Mouse (Mus musculus) embryonic facial prominence, embryonic 15.5 days (tissue): Measurements from ENCODE around the gene Hdac9. TPM values are rescaled to one million over a fixed set of nuclear protein-coding genes. Genes with fewer than 3 reads are reported as not detected.

Experiments
- ATAC-seq: fragments of 200-750 bp; cut with Nextera tagmentation; 2 replicates; pipeline ENCODE4 v1.8.0; 2017; ENCODE audit warnings: low read depth, moderate TSS enrichment; ENCODE audit not compliant: insufficient number of reproducible peaks, low FRiP score, low TSS enrichment
- H3K27ac ChIP-seq: fragments of 300-500 bp; sonication (generic); replicated peaks from 2 replicates; pipeline ENCODE4 v1.5.1; 2015; ENCODE audit warnings: mild to moderate bottlenecking, inconsistent platforms
- H3K27me3 ChIP-seq: fragments of 300-500 bp; sonication (generic); 2 replicates; pipeline ENCODE4 v1.6.1; 2015; ENCODE audit warnings: inconsistent platforms
- H3K36me3 ChIP-seq: fragments of 300-500 bp; sonication (generic); 2 replicates; pipeline ENCODE4 v1.6.1; 2015; ENCODE audit warnings: mild to moderate bottlenecking, inconsistent platforms
- H3K4me1 ChIP-seq: fragments of 300-500 bp; sonication (generic); 2 replicates; pipeline ENCODE4 v1.6.1; 2015; ENCODE audit warnings: inconsistent platforms
- H3K4me2 ChIP-seq: fragments of 300-500 bp; sonication (generic); replicated peaks from 2 replicates; pipeline ENCODE4 v1.6.1; 2015; ENCODE audit warnings: mild to moderate bottlenecking, inconsistent platforms
- H3K4me3 ChIP-seq: fragments of 300-500 bp; sonication (generic); replicated peaks from 2 replicates; pipeline ENCODE4 v1.5.1; 2015; ENCODE audit warnings: mild to moderate bottlenecking, inconsistent platforms
- H3K9ac ChIP-seq: fragments of 300-500 bp; sonication (generic); 2 replicates; pipeline ENCODE4 v1.6.1; 2015; ENCODE audit warnings: inconsistent platforms
- H3K9me3 ChIP-seq: fragments of 300-500 bp; sonication (generic); replicated peaks from 2 replicates; pipeline ENCODE4 v1.6.1; 2016; ENCODE audit warnings: inconsistent platforms
- WGBS: fragments of 180-500 bp; shearing (Covaris S2); methylation state at CpG from one replicate; pipeline ENCODE4 v1.1.7; 2015; 5-methylcytosine and 5-hydroxymethylcytosine counted together
- polyA plus RNA-seq: library from polyadenylated mRNA; unstranded; fragments of >200 nt; fragmentation: Nextera tagmentation; extraction: Ambion mirVana; gene quantifications from 2 replicates; pipeline ENCODE4 v1.2.1, GENCODE M21; 2015

Hdac9 gene
- polyA plus RNA-seq, 1 experiment from 2014 or later: 7.4 TPM

DNA sequence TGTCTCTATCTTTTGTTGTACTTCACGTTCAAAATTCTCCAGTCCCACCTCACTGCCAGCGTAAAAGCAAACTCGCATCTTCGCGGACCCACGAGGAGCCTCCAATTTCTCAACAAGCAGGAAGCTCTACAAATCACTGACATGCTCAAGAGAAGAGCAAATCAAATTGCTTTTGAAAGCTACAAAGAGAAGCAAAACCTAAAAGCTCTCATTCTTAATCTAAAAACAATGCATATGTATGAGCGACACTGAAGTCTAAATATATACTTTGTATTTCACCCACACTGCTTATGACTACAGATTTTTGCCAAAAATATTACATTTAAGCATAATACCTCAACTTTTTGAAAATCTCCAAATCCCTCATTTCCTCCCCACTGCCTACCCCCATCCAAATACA lies 45.9 kb downstream of the Hdac9 start:
- Histone ChIP-seq H3K4me2 (no peak overlapping the region), H3K36me3 (no peaks in the 10 kb centered on the region), H3K9me3 (no peaks in the 10 kb centered on the region), H3K27me3 (no peaks in the 10 kb centered on the region), H3K4me3 (no peak overlapping the region), H3K27ac (no peak overlapping the region), H3K4me1 (no peaks in the 10 kb centered on the region), H3K9ac (no peak overlapping the region)
- no peak for ATAC-seq
- 68% methylated on average over 7 of the region's 7 CpGs for WGBS

DNA sequence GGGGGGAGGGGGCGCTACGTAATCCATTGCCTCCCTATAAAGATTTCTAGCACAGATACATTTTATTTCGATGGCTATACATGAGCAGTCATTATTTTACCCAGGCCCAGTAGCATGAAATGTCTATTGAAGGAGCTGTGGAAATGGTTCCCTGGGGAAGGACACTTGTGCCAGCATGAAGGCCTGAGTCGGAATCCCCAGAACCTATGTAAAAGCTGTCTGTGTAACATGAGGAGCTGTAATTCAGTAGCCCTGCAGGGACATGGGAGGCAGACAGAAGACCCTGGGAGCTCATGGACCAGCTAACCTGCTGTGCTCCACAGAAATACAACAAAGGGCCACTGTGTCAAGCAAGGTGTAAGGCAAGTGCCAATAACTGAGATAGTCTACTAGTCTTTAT lies 75.7 kb downstream of the Hdac9 start:
- WGBS: 78% methylated on average over 4 of the region's 4 CpGs
- Histone ChIP-seq H3K4me3 (no peak overlapping the region), H3K27ac (no peak overlapping the region), H3K4me1 (no peaks in the 10 kb centered on the region), H3K27me3 (no peaks in the 10 kb centered on the region), H3K36me3 (no peaks in the 10 kb centered on the region), H3K4me2 (no peak overlapping the region), H3K9ac (no peak overlapping the region), H3K9me3 (no peaks in the 10 kb centered on the region)
- ATAC-seq: no peak

DNA sequence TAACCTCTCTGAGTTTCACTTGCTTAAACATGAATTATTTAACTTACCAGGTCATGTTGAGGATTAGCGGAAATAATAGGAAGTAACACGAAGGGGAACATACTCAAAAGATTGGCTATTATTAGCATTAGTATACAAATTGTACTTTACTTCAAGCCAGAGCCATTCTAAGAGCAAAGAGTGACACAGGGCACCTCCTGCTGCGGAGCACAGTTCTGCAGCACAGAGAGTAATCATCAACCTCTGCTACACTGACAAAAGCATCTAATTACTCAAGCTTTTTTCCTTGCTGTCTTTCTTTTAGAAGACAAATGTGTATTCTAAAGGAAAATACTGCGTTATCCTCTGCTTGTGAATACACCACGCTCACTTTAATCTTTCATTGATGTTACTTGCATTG lies 79.6 kb downstream of the Hdac9 start:
- 77% methylated on average over 5 of the region's 5 CpGs for WGBS
- H3K4me1 ChIP-seq: no peaks in the 10 kb centered on the region
- H3K27me3 ChIP-seq: no peaks in the 10 kb centered on the region
- H3K36me3 ChIP-seq: no peaks in the 10 kb centered on the region
- H3K4me2 ChIP-seq: no peak overlapping the region
- no peak overlapping the region for H3K27ac ChIP-seq
- H3K4me3 ChIP-seq: no peak overlapping the region
- H3K9me3 ChIP-seq: no peaks in the 10 kb centered on the region
- H3K9ac ChIP-seq: no peak overlapping the region
- ATAC-seq: no peak

DNA sequence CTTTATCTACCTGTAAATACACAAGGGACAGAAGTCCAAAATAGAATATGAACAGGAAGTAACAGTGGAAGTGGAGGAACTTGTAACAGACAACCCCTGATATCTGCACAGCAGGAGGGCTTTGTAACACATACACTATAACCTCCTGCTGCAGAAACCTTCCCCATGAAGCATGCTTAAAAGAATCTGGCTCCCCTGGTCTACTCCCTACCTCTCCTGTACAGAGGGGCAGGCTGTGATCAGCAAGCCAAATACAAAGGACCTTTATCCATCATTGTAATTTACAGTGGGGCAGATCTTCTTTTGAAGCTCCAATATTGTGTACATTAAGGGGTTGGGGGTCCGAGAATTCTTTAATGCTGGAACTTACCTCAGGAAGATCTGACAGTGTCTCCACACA lies 80.0 kb downstream of the Hdac9 start:
- H3K27ac ChIP-seq: no peak overlapping the region
- no peaks in the 10 kb centered on the region for H3K27me3 ChIP-seq
- no peak overlapping the region for H3K4me2 ChIP-seq
- ATAC-seq: no peak
- H3K36me3 ChIP-seq: no peaks in the 10 kb centered on the region
- H3K4me3 ChIP-seq: no peak overlapping the region
- no peak overlapping the region for H3K9ac ChIP-seq
- 68% methylated on average over 1 of the region's 1 CpGs for WGBS
- H3K4me1 ChIP-seq: no peaks in the 10 kb centered on the region
- no peaks in the 10 kb centered on the region for H3K9me3 ChIP-seq

DNA sequence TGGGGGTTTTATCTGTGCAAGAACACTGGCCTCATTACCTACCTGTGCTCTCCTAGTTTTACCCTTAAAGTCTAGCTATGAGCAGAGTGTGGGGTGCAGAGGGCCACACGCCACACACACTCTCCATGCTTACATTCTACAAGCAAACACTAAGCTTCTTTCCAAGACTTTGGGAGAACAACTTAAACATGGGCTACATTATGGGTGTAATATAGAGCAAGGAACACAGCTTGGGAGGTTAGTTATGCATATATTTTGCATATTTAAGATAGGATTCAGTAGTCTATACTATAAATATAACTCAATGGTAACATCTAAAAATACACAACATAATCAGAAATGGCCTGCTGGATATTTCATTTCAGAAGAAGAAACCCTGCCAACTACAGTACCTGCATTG lies 80.8 kb downstream of the Hdac9 start:
- no peak for ATAC-seq
- H3K36me3 ChIP-seq: no peaks in the 10 kb centered on the region
- no peaks in the 10 kb centered on the region for H3K4me1 ChIP-seq
- H3K9ac ChIP-seq: no peak overlapping the region
- H3K9me3 ChIP-seq: no peaks in the 10 kb centered on the region
- H3K27me3 ChIP-seq: no peaks in the 10 kb centered on the region
- no peak overlapping the region for H3K4me2 ChIP-seq
- 85% methylated on average over 1 of the region's 1 CpGs for WGBS
- no peak overlapping the region for H3K4me3 ChIP-seq
- H3K27ac ChIP-seq: no peak overlapping the region

DNA sequence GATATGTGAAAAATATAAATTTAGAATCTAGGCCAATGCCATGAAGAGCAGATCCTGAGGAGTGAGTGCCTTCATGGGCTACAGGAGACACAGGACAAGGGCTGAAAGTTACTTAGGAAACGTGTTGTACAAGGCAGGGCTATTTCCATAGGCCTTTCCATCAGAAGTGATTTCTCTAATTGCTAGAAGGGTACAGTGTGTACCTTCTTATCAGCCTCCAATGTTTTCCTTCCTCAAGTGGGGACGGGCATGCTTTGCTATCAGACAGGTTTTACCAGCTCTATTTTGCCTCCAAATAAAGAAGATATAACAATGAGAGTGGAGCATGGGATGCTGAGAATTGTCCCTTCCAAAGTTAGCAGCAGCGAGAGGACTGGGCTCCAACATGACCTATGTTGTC lies 81.4 kb downstream of the Hdac9 start:
- Histone ChIP-seq H3K36me3 (no peaks in the 10 kb centered on the region), H3K27me3 (no peaks in the 10 kb centered on the region), H3K4me3 (no peak overlapping the region), H3K4me2 (no peak overlapping the region), H3K9me3 (no peaks in the 10 kb centered on the region), H3K4me1 (no peaks in the 10 kb centered on the region), H3K9ac (no peak overlapping the region), H3K27ac (no peak overlapping the region)
- WGBS: 87% methylated on average over 3 of the region's 3 CpGs
- ATAC-seq: no peak

DNA sequence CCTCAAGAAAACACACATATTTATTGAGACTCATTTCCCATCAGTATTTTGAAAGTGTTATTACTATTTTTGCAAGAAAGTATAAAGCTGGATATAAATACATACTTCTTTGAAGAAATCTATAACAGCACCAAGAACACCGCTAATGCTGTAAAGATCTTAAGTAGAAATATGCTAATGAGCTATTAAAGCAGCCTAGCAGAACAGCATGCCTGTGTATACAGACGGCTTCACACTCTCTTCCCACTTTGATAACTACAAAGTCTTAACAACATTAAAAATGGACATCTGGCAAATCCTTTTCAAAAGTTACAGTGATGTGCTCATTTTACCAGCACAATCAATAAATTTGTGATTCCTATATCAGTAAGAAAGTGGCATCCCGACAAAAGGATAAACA lies 88.2 kb downstream of the Hdac9 start:
- H3K9me3 ChIP-seq: no peaks in the 10 kb centered on the region
- 81% methylated on average over 3 of the region's 3 CpGs for WGBS
- H3K36me3 ChIP-seq: no peaks in the 10 kb centered on the region
- no peaks in the 10 kb centered on the region for H3K27me3 ChIP-seq
- H3K4me3 ChIP-seq: no peak overlapping the region
- no peaks in the 10 kb centered on the region for H3K4me1 ChIP-seq
- H3K4me2 ChIP-seq: no peak overlapping the region
- no peak overlapping the region for H3K27ac ChIP-seq
- H3K9ac ChIP-seq: no peak overlapping the region
- ATAC-seq: no peak

DNA sequence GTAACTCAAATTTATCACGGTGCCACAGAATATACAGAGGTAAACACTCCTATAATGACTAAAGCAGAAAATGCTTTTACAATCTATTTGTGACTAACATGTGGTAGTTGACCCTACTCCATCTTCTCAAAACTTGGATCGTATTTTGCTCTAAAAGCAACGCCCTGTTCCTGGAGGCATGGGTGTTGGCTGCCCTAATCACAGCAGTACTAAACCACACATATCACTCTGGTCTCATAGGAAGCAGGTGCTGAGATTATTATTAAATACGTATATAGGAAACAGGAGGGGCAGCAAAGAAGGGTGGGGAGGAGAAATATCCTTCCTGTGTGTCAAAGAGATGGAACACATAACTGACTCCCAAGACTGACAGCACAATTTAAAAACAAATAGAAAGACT lies 90.0 kb downstream of the Hdac9 start:
- H3K4me3 ChIP-seq: no peak overlapping the region

DNA sequence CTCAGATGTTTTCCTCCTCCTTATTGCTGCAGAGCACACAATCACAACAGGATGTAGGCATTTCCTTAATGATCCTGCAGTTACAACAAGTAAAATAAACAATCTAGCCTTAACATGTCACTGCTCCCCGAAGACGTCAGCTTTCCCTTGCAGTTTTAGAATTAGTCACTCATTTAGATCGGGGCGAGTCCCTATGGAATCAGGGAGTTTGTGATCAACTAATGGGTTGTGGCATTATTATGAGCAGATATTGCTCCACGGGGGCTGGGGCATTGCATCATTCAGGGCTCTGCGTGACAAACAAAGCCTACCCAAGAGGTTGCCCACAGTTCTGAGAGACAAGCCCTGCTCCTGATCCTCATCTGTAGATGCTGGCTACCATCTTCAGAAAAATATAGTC lies 96.7 kb downstream of the Hdac9 start:
- Histone ChIP-seq H3K4me3 (no peak overlapping the region), H3K36me3 (no peaks in the 10 kb centered on the region), H3K9me3 (no peaks in the 10 kb centered on the region), H3K27me3 (no peaks in the 10 kb centered on the region), H3K4me2 (no peak overlapping the region), H3K9ac (no peak overlapping the region), H3K4me1 (no peaks in the 10 kb centered on the region), H3K27ac (no peak overlapping the region)
- WGBS: 38% methylated on average over 6 of the region's 6 CpGs
- no peak for ATAC-seq

More for the DNA sequence above, 90.0 kb downstream of the Hdac9 start:
- WGBS: 75% methylated on average over 4 of the region's 4 CpGs
- H3K27ac ChIP-seq: no peak overlapping the region
- no peaks in the 10 kb centered on the region for H3K9me3 ChIP-seq
- H3K4me2 ChIP-seq: no peak overlapping the region
- no peak overlapping the region for H3K9ac ChIP-seq
- H3K27me3 ChIP-seq: no peaks in the 10 kb centered on the region
- H3K4me1 ChIP-seq: no peaks in the 10 kb centered on the region
- no peak for ATAC-seq
- H3K36me3 ChIP-seq: no peaks in the 10 kb centered on the region

DNA sequence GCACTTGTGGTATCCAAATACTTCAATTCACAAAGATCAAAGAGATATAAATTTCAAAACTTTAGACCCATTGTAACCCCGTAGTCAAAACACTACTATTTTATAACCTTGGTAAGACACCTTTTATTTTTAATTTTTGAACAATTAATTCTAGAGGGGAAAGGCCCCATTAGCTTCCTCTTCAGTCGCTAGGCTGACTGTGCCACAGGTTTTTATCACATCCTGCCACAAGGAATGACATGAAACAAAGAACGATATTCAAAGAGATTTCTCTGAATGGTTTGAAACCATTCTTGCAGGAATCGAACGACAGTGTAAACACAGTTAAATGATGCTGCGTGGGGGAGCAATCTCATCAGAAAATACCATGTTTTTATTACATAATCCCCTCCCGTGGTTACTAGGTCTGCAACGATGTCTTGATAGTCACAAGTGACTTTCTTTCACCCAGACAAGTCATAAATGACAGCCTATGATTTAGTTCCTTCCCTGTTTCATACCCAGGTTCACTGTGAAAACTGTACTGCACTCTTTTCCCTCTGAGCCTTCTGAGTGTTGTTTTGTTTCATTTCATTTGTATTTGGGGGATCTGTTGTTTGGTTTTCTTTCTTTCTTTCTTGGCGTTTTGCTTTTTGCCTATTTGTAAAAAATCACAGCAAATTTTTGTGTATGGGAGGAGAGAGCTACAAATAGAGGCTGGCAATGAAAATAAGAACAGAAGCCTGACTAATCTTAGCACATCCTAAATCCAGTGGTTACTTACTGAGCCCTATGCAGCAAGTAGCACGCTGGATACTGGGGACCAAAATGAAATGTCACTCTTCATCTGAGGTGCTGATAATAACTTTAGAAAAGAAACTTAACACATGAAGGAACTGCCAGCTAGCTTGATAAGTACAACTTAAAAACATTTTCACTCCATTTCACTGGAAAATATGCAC lies 105.0 kb downstream of the Hdac9 start:
- Histone ChIP-seq H3K9me3 (no peaks in the 10 kb centered on the region), H3K36me3 (no peaks in the 10 kb centered on the region), H3K27me3 (no peaks in the 10 kb centered on the region), H3K4me1 (no peaks in the 10 kb centered on the region), H3K27ac (no peak overlapping the region), H3K9ac (no peak overlapping the region), H3K4me2 (no peak overlapping the region), H3K4me3 (no peak overlapping the region)
- ATAC-seq: no peak
- WGBS: 51% methylated on average over 10 of the region's 10 CpGs

DNA sequence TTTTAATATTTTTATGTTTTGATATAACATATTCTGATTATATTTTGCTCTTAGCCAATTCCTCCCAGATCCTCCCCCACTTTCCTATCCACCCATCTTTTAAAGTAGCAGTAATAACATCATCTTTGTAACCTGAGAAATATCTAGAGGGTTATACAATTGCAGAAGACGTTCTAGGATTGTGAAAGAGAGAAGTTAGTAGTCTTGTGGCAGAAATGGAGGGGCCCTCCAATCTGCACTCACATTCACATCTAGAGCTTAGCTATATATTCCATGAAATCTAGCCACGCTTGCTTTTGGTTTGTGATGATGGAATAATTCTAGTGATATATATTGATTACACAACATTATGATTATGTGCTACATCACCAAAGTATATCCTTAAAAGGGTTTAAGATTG lies 106.7 kb downstream of the Hdac9 start:
- H3K4me1 ChIP-seq: no peaks in the 10 kb centered on the region
- no peak for ATAC-seq
- no peaks in the 10 kb centered on the region for H3K27me3 ChIP-seq
- H3K4me3 ChIP-seq: no peak overlapping the region
- no peaks in the 10 kb centered on the region for H3K36me3 ChIP-seq
- H3K9ac ChIP-seq: no peak overlapping the region
- H3K9me3 ChIP-seq: no peaks in the 10 kb centered on the region
- no peak overlapping the region for H3K27ac ChIP-seq
- no peak overlapping the region for H3K4me2 ChIP-seq
- 66% methylated on average over 2 of the region's 2 CpGs for WGBS

DNA sequence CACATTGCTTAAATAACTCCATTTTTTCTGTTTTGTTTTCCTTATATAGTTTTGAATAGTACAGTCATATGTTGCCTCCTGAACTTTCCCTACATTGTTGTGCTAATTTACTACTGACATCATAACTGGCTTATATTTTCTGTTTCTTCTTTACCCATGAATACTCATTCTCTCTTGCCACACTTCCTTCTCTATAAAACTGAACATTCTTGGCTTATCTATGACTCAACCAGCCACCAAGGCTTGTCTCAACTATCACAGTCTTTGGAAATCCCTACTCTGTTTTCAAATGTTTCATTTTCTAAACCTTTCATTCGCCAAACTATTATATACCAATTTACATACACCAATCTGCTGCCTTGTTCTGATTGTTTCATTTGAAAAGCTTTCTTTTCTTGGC lies 108.7 kb downstream of the Hdac9 start:
- H3K4me1 ChIP-seq: no peaks in the 10 kb centered on the region
- no peaks in the 10 kb centered on the region for H3K9me3 ChIP-seq
- no peak for ATAC-seq
- no peaks in the 10 kb centered on the region for H3K27me3 ChIP-seq
- H3K9ac ChIP-seq: no peak overlapping the region
- H3K4me2 ChIP-seq: no peak overlapping the region
- 78% methylated on average over 1 of the region's 1 CpGs for WGBS
- H3K36me3 ChIP-seq: no peaks in the 10 kb centered on the region
- H3K27ac ChIP-seq: no peak overlapping the region
- H3K4me3 ChIP-seq: no peak overlapping the region
